In the genomic region with DNA sequence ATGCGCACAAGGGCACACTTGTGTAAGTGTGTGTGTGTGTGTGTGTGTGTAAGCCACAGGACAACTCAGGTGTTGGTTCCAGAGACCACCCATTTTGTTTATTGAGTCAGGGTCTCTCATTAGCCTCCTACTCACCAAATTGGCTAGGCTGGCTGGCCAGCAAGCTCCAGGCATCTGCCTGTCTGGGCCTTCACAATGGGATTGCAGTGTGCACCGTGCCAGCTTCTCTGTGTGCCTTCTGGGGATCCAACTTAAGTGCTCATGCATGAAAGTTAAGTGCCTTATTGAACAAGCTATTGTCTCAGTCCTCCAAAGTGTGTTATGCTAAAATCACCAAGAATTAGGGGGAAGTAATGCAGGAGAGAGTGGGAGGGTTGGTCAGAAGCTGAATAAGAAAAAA, we compare ENCODE assay signal across 23 mouse cellular contexts.
A peak's percentile ranks its signal among the peaks of the same experiment; 100 is the strongest.
DNase-seq lines count a peak whose midpoint lies in the region; ATAC-seq and TF ChIP-seq lines count a peak whose summit lies in the region.
"Had no signal": no experiment of that assay in that cellular context is flagged by ENCODE, and none has a peak within 500 bp of the region (broad histone marks: within the 10 kb centered on the region; RNA-seq: fewer than 3 reads in every experiment).

No protein-coding gene starts in this region.

- no peak for TF ChIP-seq CTCF in brain, embryonic 14.5 days (IDR thresholded peaks at IDR 0.05; ENCODE audit: borderline replicate concordance, extremely low read depth, insufficient read depth, insufficient read length)

- H3K36me3 ChIP-seq in midbrain, embryonic 11.5 days (ENCODE audit: control insufficient read depth, insufficient read depth, low read length) = no peaks in the 10 kb centered on the region
- H3K36me3 ChIP-seq in midbrain, embryonic 16.5 days (ENCODE audit: control insufficient read depth, insufficient read depth, low read length) = no peaks in the 10 kb centered on the region
- H3K36me3 ChIP-seq: embryonic facial prominence, embryonic 13.5 days; heart, embryonic 10.5 days; heart, embryonic 15.5 days; hindbrain, embryonic 15.5 days; intestine, embryonic 15.5 days; limb, embryonic 12.5 days; midbrain, embryonic 13.5 days had no signal

- DNase-seq in heart, adult 11 months = peak; percentile 64
- no peak for DNase-seq in heart, adult 9 months (ENCODE audit: low spot score in 2 of 2)
- peak; percentile 33 for DNase-seq in midbrain, embryonic 11.5 days (ENCODE audit: low spot score, missing footprints)
- peak; percentile 80 for DNase-seq in brain, embryonic 14.5 days (ENCODE audit: low read depth)
- peak; percentile 22 for DNase-seq in retina, embryonic 14.5 days (ENCODE audit: low spot score)
- DNase-seq in right cerebral cortex, postnatal 14 days = no peak
- DNase-seq: adrenal gland, postnatal 10 days; B cell, adult 2 months; cerebellum, adult 11 months; cerebellum, adult 9-10 months; gastrocnemius, postnatal 10 days; kidney, adult 2 months; layer of hippocampus, postnatal 36 days; lung, postnatal 36 days; thymus, postnatal 4 days had no signal

- no peak for TF ChIP-seq POLR2A in brain, embryonic 14.5 days (IDR thresholded peaks at IDR 0.05; ENCODE audit: borderline replicate concordance, extremely low read depth, insufficient read depth, insufficient read length, poor library complexity, severe bottlenecking)

- WGBS in midbrain, embryonic 11.5 days = 62% methylated on average over 2 of the region's 2 CpGs
- WGBS in midbrain, embryonic 16.5 days = 62% methylated on average over 2 of the region's 2 CpGs

- no peak overlapping the region for H3K4me3 ChIP-seq in midbrain, embryonic 11.5 days (ENCODE audit: low read depth, low read length)
- no peak overlapping the region for H3K4me3 ChIP-seq in midbrain, embryonic 16.5 days (ENCODE audit: low read depth, low read length)
- H3K4me3 ChIP-seq: embryonic facial prominence, embryonic 13.5 days; heart, embryonic 10.5 days; heart, embryonic 15.5 days; hindbrain, embryonic 15.5 days; intestine, embryonic 15.5 days; limb, embryonic 12.5 days; midbrain, embryonic 13.5 days had no signal

- H3K9ac ChIP-seq in midbrain, embryonic 11.5 days (ENCODE audit: low read length) = no peak overlapping the region
- no peak overlapping the region for H3K9ac ChIP-seq in midbrain, embryonic 16.5 days (ENCODE audit: low read depth, low read length)
- H3K9ac ChIP-seq: embryonic facial prominence, embryonic 13.5 days; heart, embryonic 15.5 days; hindbrain, embryonic 15.5 days; intestine, embryonic 15.5 days; limb, embryonic 12.5 days; midbrain, embryonic 13.5 days had no signal

- no peaks in the 10 kb centered on the region for H3K27me3 ChIP-seq in midbrain, embryonic 11.5 days (ENCODE audit: control insufficient read depth, insufficient read depth, low read length)
- H3K27me3 ChIP-seq in midbrain, embryonic 16.5 days (ENCODE audit: control insufficient read depth, insufficient read depth, low read depth, low read length) = no peaks in the 10 kb centered on the region
- H3K27me3 ChIP-seq: embryonic facial prominence, embryonic 13.5 days; heart, embryonic 15.5 days; hindbrain, embryonic 15.5 days; intestine, embryonic 15.5 days; limb, embryonic 12.5 days had no signal

- no peaks in the 10 kb centered on the region for H3K4me1 ChIP-seq in midbrain, embryonic 11.5 days (ENCODE audit: control insufficient read depth, insufficient read depth, low read length)
- H3K4me1 ChIP-seq in midbrain, embryonic 16.5 days (ENCODE audit: control insufficient read depth, insufficient read depth, low read length) = no peaks in the 10 kb centered on the region
- H3K4me1 ChIP-seq: embryonic facial prominence, embryonic 13.5 days; heart, embryonic 15.5 days; hindbrain, embryonic 15.5 days; intestine, embryonic 15.5 days; limb, embryonic 12.5 days; midbrain, embryonic 13.5 days had no signal

- H3K27ac ChIP-seq in midbrain, embryonic 11.5 days (ENCODE audit: low read depth, low read length) = no peak overlapping the region
- no peak overlapping the region for H3K27ac ChIP-seq in midbrain, embryonic 16.5 days (ENCODE audit: low read length)
- H3K27ac ChIP-seq: embryonic facial prominence, embryonic 13.5 days; heart, embryonic 10.5 days; heart, embryonic 15.5 days; hindbrain, embryonic 15.5 days; intestine, embryonic 15.5 days; limb, embryonic 12.5 days; midbrain, embryonic 13.5 days had no signal

- H3K9me3 ChIP-seq in midbrain, embryonic 11.5 days (ENCODE audit: control insufficient read depth, low read length) = no peaks in the 10 kb centered on the region
- H3K9me3 ChIP-seq in midbrain, embryonic 16.5 days (replicated peaks; ENCODE audit: control insufficient read depth, low read length, poor library complexity, severe bottlenecking) = no peaks in the 10 kb centered on the region
- H3K9me3 ChIP-seq: embryonic facial prominence, embryonic 13.5 days; heart, embryonic 10.5 days; heart, embryonic 15.5 days; hindbrain, embryonic 15.5 days; intestine, embryonic 15.5 days; limb, embryonic 12.5 days; midbrain, embryonic 13.5 days had no signal

- ATAC-seq in midbrain, embryonic 11.5 days (ENCODE audit: low FRiP score) = no peak
- ATAC-seq in midbrain, embryonic 16.5 days = no peak
- ATAC-seq: intestine, embryonic 15.5 days; midbrain, embryonic 13.5 days had no signal

- H3K4me2 ChIP-seq in midbrain, embryonic 11.5 days = no peak overlapping the region
- no peak overlapping the region for H3K4me2 ChIP-seq in midbrain, embryonic 16.5 days (ENCODE audit: low read length)
- H3K4me2 ChIP-seq: embryonic facial prominence, embryonic 13.5 days; heart, embryonic 15.5 days; hindbrain, embryonic 15.5 days; intestine, embryonic 15.5 days; limb, embryonic 12.5 days; midbrain, embryonic 13.5 days had no signal

Comparison
In these comparisons a context has a peak if more than half of its experiments do, and no peak if none do; other contexts are left out.
1. DNase-seq: peak in heart, adult 11 months (single experiment), midbrain, embryonic 11.5 days (single experiment), brain, embryonic 14.5 days (single experiment) and retina, embryonic 14.5 days (single experiment); none in heart, adult 9 months (0 of 2) and right cerebral cortex, postnatal 14 days (single experiment).